Comparison of ENCODE assay signal across 9 mouse cellular contexts in genomic region chr12:35331303-35331702, GRCm38 (mm10).
DNase-seq lines count a peak whose midpoint lies in the region; ATAC-seq and TF ChIP-seq lines count a peak whose summit lies in the region.
"Had no signal": no experiment of that assay in that cellular context is flagged by ENCODE, and none has a peak within 500 bp of the region (broad histone marks: within the 10 kb centered on the region; RNA-seq: fewer than 3 reads in every experiment).

No protein-coding gene starts in this region.

- ATAC-seq in heart, postnatal 0 days (ENCODE audit: insufficient read depth, low read depth) = no peak
- 0 out of 2 replicates have a peak, but pooled peaks have one; percentile 41 for ATAC-seq in monocyte, adult 5-6 weeks (replicated peaks; ENCODE audit: insufficient number of reproducible peaks, low FRiP score, low TSS enrichment, poor library complexity, severe bottlenecking)

- TF ChIP-seq CTCF in heart, postnatal 0 days (IDR thresholded peaks at IDR 0.05; ENCODE audit: low read depth) = peak; percentile 22; the same call in 1 of the 2 replicates

- no peak for DNase-seq in heart, postnatal 0 days (ENCODE audit: low spot score)
- DNase-seq in heart, adult 9 months (ENCODE audit: low spot score in 2 of 2) = no peak
- DNase-seq in 3T3-L1 (ENCODE audit: low read depth, low spot score) (peak; percentile 49), WW6 (ENCODE audit: low read depth, low spot score) (peak; percentile 9)
- no peak for DNase-seq in yolk sac, embryonic 10.5 days (ENCODE audit: low spot score)
- no peak for DNase-seq in left cerebral cortex, postnatal 14 days (ENCODE audit: low spot score in 2 of 2)
- DNase-seq in urinary bladder, postnatal 10 days (ENCODE audit: low spot score) = no peak

- H3K36me3 ChIP-seq in heart, postnatal 0 days (replicated peaks; ENCODE audit: control insufficient read depth, insufficient read depth, low read length) = no peaks in the 10 kb centered on the region
- H3K36me3 ChIP-seq: heart, embryonic 15.5 days had no signal

- no peaks in the 10 kb centered on the region for H3K4me1 ChIP-seq in heart, postnatal 0 days (ENCODE audit: control insufficient read depth, insufficient read depth)

- no peaks in the 10 kb centered on the region for H3K9me3 ChIP-seq in heart, postnatal 0 days (replicated peaks; ENCODE audit: control insufficient read depth, low read length)
- H3K9me3 ChIP-seq: heart, embryonic 15.5 days had no signal

- no peak overlapping the region for H3K4me2 ChIP-seq in heart, postnatal 0 days (ENCODE audit: low read depth, low read length)
- H3K4me2 ChIP-seq: heart, embryonic 15.5 days had no signal

- H3K9ac ChIP-seq in heart, postnatal 0 days (replicated peaks; ENCODE audit: low read depth, low read length) = no peak overlapping the region
- H3K9ac ChIP-seq: heart, embryonic 15.5 days had no signal

- H3K4me3 ChIP-seq in heart, postnatal 0 days (ENCODE audit: low read depth, low read length) = no peak overlapping the region
- H3K4me3 ChIP-seq: heart, embryonic 15.5 days had no signal

- intact Hi-C loops in left cerebral cortex, postnatal 14 days (cut with DNase I) = no loop called here

- no peak for TF ChIP-seq EP300 in heart, postnatal 0 days (IDR thresholded peaks at IDR 0.05; ENCODE audit: low read depth)

- H3K27ac ChIP-seq in heart, postnatal 0 days (ENCODE audit: low read depth) = no peak overlapping the region
- H3K27ac ChIP-seq: heart, embryonic 15.5 days had no signal

- H3K27me3 ChIP-seq in heart, postnatal 0 days (ENCODE audit: control insufficient read depth, insufficient read depth, low read length) = no peaks in the 10 kb centered on the region
- H3K27me3 ChIP-seq: heart, embryonic 15.5 days had no signal

- WGBS in heart, postnatal 0 days = 92% methylated on average over 3 of the region's 3 CpGs

Comparison
In these comparisons a context has a peak if more than half of its experiments do, and no peak if none do; other contexts are left out.
1. DNase-seq: peak in 3T3-L1 (single experiment) and WW6 (single experiment); none in heart, postnatal 0 days (single experiment), heart, adult 9 months (0 of 2), yolk sac, embryonic 10.5 days (single experiment), left cerebral cortex, postnatal 14 days (0 of 2) and urinary bladder, postnatal 10 days (single experiment).